Comparison of ENCODE assay signal across 17 mouse cellular contexts in the genomic region with DNA sequence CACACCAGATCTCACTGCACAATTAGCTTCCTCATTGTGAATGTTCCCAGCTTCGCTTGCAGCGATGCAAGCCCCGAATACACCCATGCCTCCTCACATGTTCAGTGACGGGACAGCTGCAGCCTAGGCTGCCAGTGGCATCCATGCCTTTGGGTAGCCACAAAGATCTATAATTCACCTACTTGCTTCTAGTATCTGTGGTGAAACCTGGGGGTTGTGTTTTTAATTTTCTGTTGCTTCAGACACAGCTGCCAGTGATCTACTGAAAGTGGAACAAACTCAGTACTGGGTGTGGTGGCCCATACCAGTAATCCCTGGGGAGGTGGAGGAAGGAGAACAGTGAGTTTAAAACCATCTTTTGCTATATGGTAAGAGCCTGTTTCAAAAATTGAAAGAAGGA. TPM values are rescaled to one million over a fixed set of nuclear protein-coding genes. Genes with fewer than 3 reads are reported as not detected.
DNase-seq lines count a peak whose midpoint lies in the region; TF ChIP-seq lines count a peak whose summit lies in the region.
"Had no signal": no experiment of that assay in that cellular context is flagged by ENCODE, and none has a peak within 500 bp of the region (broad histone marks: within the 10 kb centered on the region; RNA-seq: fewer than 3 reads in every experiment).

No protein-coding gene starts in this region.

- WGBS in heart, embryonic 10.5 days: 92% methylated on average over 4 of the region's 4 CpGs
- WGBS in spleen, adult 2 months: 22% methylated on average over 4 of the region's 4 CpGs

- no peak for TF ChIP-seq POLR2A in spleen, adult 2 months (IDR thresholded peaks at IDR 0.05; ENCODE audit: low read depth, low read length)

- H3K9me3 ChIP-seq in heart, embryonic 10.5 days: no peaks in the 10 kb centered on the region
- H3K9me3 ChIP-seq: liver, embryonic 15.5 days; neural tube, embryonic 15.5 days; stomach, embryonic 15.5 days had no signal

- no peaks in the 10 kb centered on the region for H3K27me3 ChIP-seq in heart, embryonic 10.5 days (ENCODE audit: insufficient read depth, poor library complexity, severe bottlenecking)
- H3K27me3 ChIP-seq in spleen, adult 2 months (ENCODE audit: control insufficient read depth, insufficient read depth, low read length): no peaks in the 10 kb centered on the region
- H3K27me3 ChIP-seq: liver, embryonic 15.5 days; neural tube, embryonic 15.5 days; stomach, embryonic 15.5 days had no signal

- no peaks in the 10 kb centered on the region for H3K4me1 ChIP-seq in heart, embryonic 10.5 days
- peaks cover 10% of the 10 kb centered on the region; the same call in 1 of the 2 replicates for H3K4me1 ChIP-seq in spleen, adult 2 months (ENCODE audit: control insufficient read depth, insufficient read depth, insufficient read length)
- H3K4me1 ChIP-seq: liver, embryonic 15.5 days; neural tube, embryonic 15.5 days; stomach, embryonic 15.5 days had no signal

- H3K4me3 ChIP-seq in heart, embryonic 10.5 days: no peak overlapping the region
- peak overlapping the region; percentile 49; the same call in 1 of the 2 replicates for H3K4me3 ChIP-seq in spleen, adult 2 months (ENCODE audit: extremely low read depth, insufficient read depth, insufficient read length)
- H3K4me3 ChIP-seq: liver, embryonic 15.5 days; neural tube, embryonic 15.5 days; stomach, embryonic 15.5 days had no signal

- TF ChIP-seq CTCF in spleen, adult 2 months (IDR thresholded peaks at IDR 0.05; ENCODE audit: extremely low read depth, insufficient read depth, insufficient read length, insufficient replicate concordance): no peak

- no peaks in the 10 kb centered on the region for H3K36me3 ChIP-seq in heart, embryonic 10.5 days
- no peaks in the 10 kb centered on the region for H3K36me3 ChIP-seq in spleen, adult 2 months (ENCODE audit: control insufficient read depth, insufficient read depth, low read length)
- H3K36me3 ChIP-seq: liver, embryonic 15.5 days; neural tube, embryonic 15.5 days; stomach, embryonic 15.5 days had no signal

- peak; percentile 42 to 45 for DNase-seq in heart, adult 18-20 months
- DNase-seq in heart, embryonic 10.5 days (ENCODE audit: low spot score): no peak
- DNase-seq in 3134 (ENCODE audit: extremely low read depth, insufficient read length, low spot score): peak; percentile 10
- DNase-seq in NIH3T3 (ENCODE audit: low read depth): peak; percentile 19
- peak; percentile 43 to 60 for DNase-seq in spleen, adult 2 months (ENCODE audit: low read depth in 1 of 2, low spot score in 2 of 2)
- no peak for DNase-seq in kidney, adult 8-10 months
- DNase-seq in right cerebral cortex, postnatal 25 days: no peak
- no peak for DNase-seq in right cerebral cortex, postnatal 4 days
- DNase-seq: adrenal gland, adult 8-10 months; cerebellum, adult 9-11 months; kidney, adult 18-20 months; kidney, postnatal 4 days; right cerebral cortex, adult 18-20 months had no signal

- no peak overlapping the region for H3K27ac ChIP-seq in heart, embryonic 10.5 days
- H3K27ac ChIP-seq in spleen, adult 2 months (ENCODE audit: insufficient read depth, low read length): peak overlapping the region; percentile 83
- H3K27ac ChIP-seq: hindbrain, embryonic 14.5 days; liver, embryonic 15.5 days; neural tube, embryonic 15.5 days; stomach, embryonic 15.5 days had no signal

RNA-seq across cellular contexts. Expression of a gene that starts 43.4 kb away (rescaled TPM):
- total RNA-seq in heart, adult 18-20 months (2021): under 1 TPM; 0.17 to 0.39 TPM
- 0.09 and 0.26 TPM in 2 replicates for polyA plus RNA-seq in heart, embryonic 10.5 days (2016; fragmentation: Nextera tagmentation; extraction: Ambion mirVana)
- 4.2 and 5.2 TPM in 2 replicates for polyA plus RNA-seq in spleen, adult 2 months (2012; rRNA removed)
- polyA plus RNA-seq: neural tube, embryonic 15.5 days had no signal

RNA-seq across cellular contexts. Expression of a gene that starts 45.4 kb away (rescaled TPM):
- 10 to 100 TPM; 35.6 to 35.9 TPM for total RNA-seq in heart, adult 18-20 months (2021)
- 26.5 and 28.4 TPM in 2 replicates for polyA plus RNA-seq in heart, embryonic 10.5 days (2016; fragmentation: Nextera tagmentation; extraction: Ambion mirVana)
- polyA plus RNA-seq in spleen, adult 2 months (2012; rRNA removed): 1.00 and 1.4 TPM in 2 replicates

Comparison
In these comparisons a context has a peak if more than half of its experiments do, and no peak if none do; other contexts are left out.
1. DNase-seq: peak in heart, adult 18-20 months (2 of 2), 3134 (single experiment), NIH3T3 (single experiment) and spleen, adult 2 months (2 of 2); none in heart, embryonic 10.5 days (single experiment), kidney, adult 8-10 months (0 of 2), right cerebral cortex, postnatal 25 days (single experiment) and right cerebral cortex, postnatal 4 days (single experiment).
2. RNA of a gene that starts 45.4 kb away (polyA plus RNA-seq): 26.5 to 28.4 TPM in heart, embryonic 10.5 days; 1.00 to 1.4 TPM in spleen, adult 2 months; every median in the first group is over 10 times any median in the second.